Mouse (Mus musculus): ENCODE data around the gene Aip.

Gene Aip

GRCm38 (mm10) chr19:4113186-4113805 is 12.4 kb downstream of the Aip start:
- no peak for DNase-seq (ENCODE audit: low spot score in 2 of 2)

GRCm38 (mm10) chr19:4112063-4112960 is 13.3 kb downstream of the Aip start:
- DNase-seq (ENCODE audit: low spot score in 2 of 2): no peak

GRCm38 (mm10) chr19:4108535-4108934 is 17.1 kb downstream of the Aip start:
- DNase-seq (ENCODE audit: low spot score in 2 of 2): no peak

GRCm38 (mm10) chr19:4106654-4107053 is 19.0 kb downstream of the Aip start:
- DNase-seq (ENCODE audit: low spot score in 2 of 2): no peak

- no peak for DNase-seq (ENCODE audit: low spot score in 2 of 2)
Observed at GRCm38 (mm10) chr19:4104675-4105194, 20.9 kb downstream of the Aip start.

- DNase-seq (ENCODE audit: low spot score in 2 of 2): peak; percentile 42 to 48
Observed at GRCm38 (mm10) chr19:4103792-4104191, 21.9 kb downstream of the Aip start.

- no peak for DNase-seq (ENCODE audit: low spot score in 2 of 2)
Observed at GRCm38 (mm10) chr19:4103294-4103693, 22.4 kb downstream of the Aip start.

GRCm38 (mm10) chr19:4102626-4103025 is 23.0 kb downstream of the Aip start:
- DNase-seq (ENCODE audit: low spot score in 2 of 2): no peak

GRCm38 (mm10) chr19:4102049-4102448 is 23.6 kb downstream of the Aip start:
- no peak for DNase-seq (ENCODE audit: low spot score in 2 of 2)

- DNase-seq (ENCODE audit: low spot score in 2 of 2): no peak
Observed at GRCm38 (mm10) chr19:4101466-4101865, 24.2 kb downstream of the Aip start.

GRCm38 (mm10) chr19:4100718-4101261 is 24.9 kb downstream of the Aip start:
- DNase-seq (ENCODE audit: low spot score in 2 of 2): peak; percentile 51 to 52

GRCm38 (mm10) chr19:4099837-4100717 is 25.6 kb downstream of the Aip start, which contains the start of gene Pitpnm1:
Gene Pitpnm1, plus strand, starts transcription at chr19:4099998.
- DNase-seq (ENCODE audit: low spot score in 2 of 2): peak; percentile 62 to 76

- DNase-seq (ENCODE audit: low spot score in 2 of 2): peak; percentile 87 to 97
Observed at GRCm38 (mm10) chr19:4099056-4099455, 26.6 kb downstream of the Aip start.

- DNase-seq (ENCODE audit: low spot score in 2 of 2): no peak
Observed at GRCm38 (mm10) chr19:4098426-4098825, 27.2 kb downstream of the Aip start.

- DNase-seq (ENCODE audit: low spot score in 2 of 2): peak in 1 of 2 experiments; percentile 62
Observed at GRCm38 (mm10) chr19:4097441-4097825, 28.2 kb downstream of the Aip start.

GRCm38 (mm10) chr19:4096642-4097440 is 28.8 kb downstream of the Aip start, which contains the start of gene Cdk2ap2:
Gene Cdk2ap2, plus strand, starts transcription at chr19:4097182.
- DNase-seq (ENCODE audit: low spot score in 2 of 2): peak; percentile 98 to 99

GRCm38 (mm10) chr19:4095802-4096201 is 29.9 kb downstream of the Aip start:
- no peak for DNase-seq (ENCODE audit: low spot score in 2 of 2)

GRCm38 (mm10) chr19:4094774-4095303 is 30.8 kb downstream of the Aip start:
- no peak for DNase-seq (ENCODE audit: low spot score in 2 of 2)

GRCm38 (mm10) chr19:4094348-4094747 is 31.3 kb downstream of the Aip start:
- DNase-seq (ENCODE audit: low spot score in 2 of 2): no peak

GRCm38 (mm10) chr19:4093772-4094171 is 31.9 kb downstream of the Aip start:
- DNase-seq (ENCODE audit: low spot score in 2 of 2): no peak
